Mouse (Mus musculus) erythroblast, embryonic 14.5 days (primary cell): Measurements from ENCODE around the gene Otud7b. TPM values are rescaled to one million over a fixed set of nuclear protein-coding genes. Genes with fewer than 3 reads are reported as not detected.

Experiments
- H3K27me3 ChIP-seq: 2 replicates; pipeline ENCODE4 v1.6.1; 2012; ENCODE audit warnings: inconsistent platforms; ENCODE audit not compliant: control insufficient read depth
- H3K36me3 ChIP-seq: 2 replicates; pipeline ENCODE4 v1.6.1; 2012; ENCODE audit warnings: mild to moderate bottlenecking, inconsistent platforms; ENCODE audit not compliant: control insufficient read depth
- H3K4me1 ChIP-seq: 2 replicates; pipeline ENCODE4 v1.6.1; 2012; ENCODE audit warnings: inconsistent platforms; ENCODE audit not compliant: control insufficient read depth
- H3K4me3 ChIP-seq: replicated peaks from 2 replicates; pipeline ENCODE3; 2012; ENCODE audit warnings: moderate library complexity, mild to moderate bottlenecking, inconsistent platforms
- H3K9me3 ChIP-seq: 2 replicates; pipeline ENCODE4 v1.6.1; 2012; ENCODE audit warnings: low read length, inconsistent platforms, mixed read lengths; ENCODE audit not compliant: control insufficient read depth
- GATA1 ChIP-seq: IDR thresholded peaks from 2 replicates; pipeline ENCODE4 v1.6.1; 2012; ENCODE audit warnings: low read length, inconsistent platforms, mixed read lengths
- TAL1 ChIP-seq: IDR thresholded peaks from 3 replicates; pipeline ENCODE4 v1.6.1; 2012; ENCODE audit warnings: low read length, inconsistent platforms, mixed read lengths
- polyA plus RNA-seq: library from polyadenylated mRNA; stranded (reverse); fragments of >175 nt; gene quantifications from 2 replicates; pipeline ENCODE4 v1.2.3, GENCODE M21; 2012

Otud7b gene
- polyA plus RNA-seq, 1 experiment: 1.3 TPM

DNA sequence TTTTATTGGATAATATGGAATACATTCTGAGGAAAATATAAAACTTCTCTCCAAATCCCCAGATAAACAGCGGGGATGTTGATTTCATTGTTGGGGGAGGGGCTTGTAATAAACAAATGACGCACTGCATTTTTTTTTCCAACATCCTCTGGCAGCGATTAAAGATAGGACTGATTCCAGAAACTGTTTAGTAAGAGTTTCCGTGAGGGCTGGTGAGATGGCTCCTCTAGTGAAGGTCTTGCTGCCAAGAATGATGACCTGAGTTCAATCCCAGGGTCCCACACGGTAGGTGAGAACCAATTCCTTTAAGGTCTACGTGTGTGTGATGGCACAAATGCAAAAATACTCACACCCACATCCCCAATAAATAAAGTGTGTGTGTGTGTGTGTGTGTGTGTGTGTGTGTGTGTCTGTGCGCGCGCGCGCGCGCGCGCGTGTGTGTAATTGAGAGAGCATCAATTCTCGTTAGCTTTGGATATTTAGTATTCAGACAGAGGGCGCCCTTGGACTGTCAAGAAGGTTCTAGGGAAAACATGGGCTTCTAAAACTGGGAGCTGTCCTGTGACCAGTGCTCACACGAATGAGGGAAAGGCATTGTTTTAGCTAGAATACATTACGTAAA is 38.5 kb upstream of the Otud7b start:
- Histone ChIP-seq H3K27me3 (no peaks in the 10 kb centered on the region), H3K9me3 (no peaks in the 10 kb centered on the region), H3K36me3 (no peaks in the 10 kb centered on the region), H3K4me1 (peaks cover 8% of the 10 kb centered on the region; the same call in 1 of the 2 replicates), H3K4me3 (peak overlapping the region; percentile 17)
- TF ChIP-seq TAL1 (no peak), GATA1 (no peak)

- no peaks in the 10 kb centered on the region for H3K36me3 ChIP-seq
- H3K27me3 ChIP-seq: no peaks in the 10 kb centered on the region
- peaks cover 8% of the 10 kb centered on the region; the same call in 1 of the 2 replicates for H3K4me1 ChIP-seq
- H3K4me3 ChIP-seq: no peak overlapping the region
- no peaks in the 10 kb centered on the region for H3K9me3 ChIP-seq
- TF ChIP-seq GATA1 (no peak), TAL1 (no peak)
These were observed 37.6 kb upstream of the Otud7b start for GRCm38 (mm10) chr3:96066741-96067140.

DNA sequence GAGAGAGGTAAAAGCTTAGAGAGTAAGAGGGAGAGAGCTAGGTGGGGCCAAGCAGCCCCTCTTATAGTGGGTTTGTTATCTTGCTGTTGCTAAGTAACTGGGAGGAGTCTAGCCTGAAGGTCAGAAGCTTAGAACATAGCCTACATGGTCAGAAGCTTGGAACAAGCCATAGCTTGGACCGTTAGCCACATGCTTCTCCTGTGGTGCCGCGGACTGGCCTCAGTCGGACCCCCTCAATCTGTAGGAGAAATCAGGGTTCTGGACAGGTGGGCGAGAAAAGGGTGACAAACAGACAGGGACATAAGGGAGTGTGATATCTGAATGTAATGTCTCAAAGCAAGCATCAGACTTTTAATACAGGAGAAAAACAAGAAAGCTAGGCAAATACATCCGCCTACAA is 35.3 kb upstream of the Otud7b start:
- Histone ChIP-seq H3K9me3 (no peaks in the 10 kb centered on the region), H3K4me3 (no peak overlapping the region), H3K36me3 (no peaks in the 10 kb centered on the region), H3K27me3 (peaks cover 3% of the 10 kb centered on the region; the same call in 1 of the 2 replicates), H3K4me1 (peaks cover 6% of the 10 kb centered on the region; the same call in 1 of the 2 replicates)
- TF ChIP-seq TAL1 (no peak), GATA1 (no peak)

GRCm38 (mm10) chr3:96069542-96069941 is 34.8 kb upstream of the Otud7b start:
- Histone ChIP-seq H3K4me1 (peaks cover 6% of the 10 kb centered on the region; the same call in 1 of the 2 replicates), H3K9me3 (no peaks in the 10 kb centered on the region), H3K36me3 (no peaks in the 10 kb centered on the region), H3K4me3 (no peak overlapping the region), H3K27me3 (peaks cover 3% of the 10 kb centered on the region; the same call in 1 of the 2 replicates)
- TF ChIP-seq TAL1 (no peak), GATA1 (no peak)

- H3K9me3 ChIP-seq: no peaks in the 10 kb centered on the region
- H3K4me1 ChIP-seq: peaks cover 6% of the 10 kb centered on the region; the same call in 1 of the 2 replicates
- peaks cover 3% of the 10 kb centered on the region; the same call in 1 of the 2 replicates for H3K27me3 ChIP-seq
- H3K36me3 ChIP-seq: no peaks in the 10 kb centered on the region
- no peak overlapping the region for H3K4me3 ChIP-seq
- TF ChIP-seq GATA1 (no peak), TAL1 (no peak)
These were observed 34.1 kb upstream of the Otud7b start for GRCm38 (mm10) chr3:96070241-96070640.

DNA sequence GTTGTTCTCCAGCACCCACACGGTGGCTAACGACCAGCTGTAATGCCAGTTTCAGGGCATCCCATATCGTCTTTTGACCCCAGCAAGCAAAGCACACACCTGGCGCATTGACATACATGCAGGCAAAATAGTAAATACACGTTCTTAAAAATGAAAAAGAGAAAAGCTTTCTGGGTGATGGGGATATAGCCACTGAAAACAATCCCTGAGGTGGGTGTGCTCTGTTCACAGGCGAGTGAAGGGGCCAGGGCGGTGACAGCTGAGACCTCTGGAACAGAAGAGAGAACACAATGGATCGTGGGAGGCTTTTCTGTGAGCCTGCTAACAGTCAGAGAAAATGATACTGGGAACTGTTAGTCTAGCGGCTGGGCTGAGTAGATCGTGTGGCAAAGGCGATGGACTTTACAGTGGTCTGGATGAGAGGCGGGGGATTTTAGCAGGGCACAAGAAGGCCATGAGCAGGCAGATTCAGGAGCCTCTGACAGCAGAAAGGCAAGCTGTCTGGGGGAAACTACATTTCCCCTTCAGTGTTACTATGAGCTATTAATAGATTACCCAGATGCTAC is 31.3 kb upstream of the Otud7b start:
- no peak overlapping the region for H3K4me3 ChIP-seq
- H3K27me3 ChIP-seq: peaks cover 11% of the 10 kb centered on the region
- H3K4me1 ChIP-seq: peaks cover 2% of the 10 kb centered on the region; the same call in 1 of the 2 replicates
- no peak for TF ChIP-seq GATA1
- TF ChIP-seq TAL1: no peak
- no peaks in the 10 kb centered on the region for H3K36me3 ChIP-seq
- no peaks in the 10 kb centered on the region for H3K9me3 ChIP-seq

- no peaks in the 10 kb centered on the region for H3K36me3 ChIP-seq
- H3K4me3 ChIP-seq: no peak overlapping the region
- TF ChIP-seq TAL1 (no peak), GATA1 (no peak)
- H3K9me3 ChIP-seq: no peaks in the 10 kb centered on the region
- peaks cover 10% of the 10 kb centered on the region for H3K27me3 ChIP-seq
- peaks cover 19% of the 10 kb centered on the region for H3K4me1 ChIP-seq
These were observed 26.3 kb upstream of the Otud7b start for GRCm38 (mm10) chr3:96078066-96078465.

GRCm38 (mm10) chr3:96078711-96079110 is 25.6 kb upstream of the Otud7b start:
- Histone ChIP-seq H3K27me3 (peaks cover 10% of the 10 kb centered on the region), H3K4me1 (peaks cover 24% of the 10 kb centered on the region), H3K36me3 (no peaks in the 10 kb centered on the region), H3K4me3 (no peak overlapping the region), H3K9me3 (no peaks in the 10 kb centered on the region)
- TF ChIP-seq GATA1: no peak
- no peak for TF ChIP-seq TAL1

DNA sequence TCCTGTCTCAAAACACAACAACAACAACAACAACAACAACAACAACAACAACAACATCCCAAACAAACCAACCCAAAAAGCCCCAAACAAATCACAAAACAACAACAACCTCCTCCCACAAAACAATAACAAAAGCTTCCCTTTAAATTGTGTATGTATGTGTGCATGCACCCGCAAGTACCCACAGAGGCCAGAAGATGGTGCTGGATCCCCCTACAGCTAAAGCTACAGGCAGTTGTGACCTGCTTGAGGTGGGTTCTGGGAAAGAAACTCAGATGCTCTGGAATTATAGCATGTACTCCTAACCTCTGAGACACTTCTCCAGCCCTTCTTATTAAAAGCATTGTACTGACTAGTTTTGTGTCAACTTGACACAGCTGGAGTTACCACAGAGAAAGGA is 23.3 kb upstream of the Otud7b start:
- Histone ChIP-seq H3K36me3 (0 out of 2 replicates have a peak, but pooled peaks cover 2% of the 10 kb centered on the region), H3K9me3 (peaks cover 5% of the 10 kb centered on the region), H3K4me1 (peaks cover 29% of the 10 kb centered on the region), H3K27me3 (peaks cover 8% of the 10 kb centered on the region), H3K4me3 (no peak overlapping the region)
- TF ChIP-seq GATA1 (no peak), TAL1 (no peak)
